Mouse (Mus musculus): Measurements from ENCODE around the gene Trpv4. TPM values are rescaled to one million over a fixed set of nuclear protein-coding genes. Genes with fewer than 3 reads are reported as not detected.

Gene Trpv4
- polyA plus RNA-seq, 1 experiment: 1.5 TPM

- peaks cover 25% of the 10 kb centered on the region for H3K4me1 ChIP-seq
- peaks cover 57% of the 10 kb centered on the region for H3K27me3 ChIP-seq (replicated peaks)
- no peak for TF ChIP-seq FLI1 (IDR thresholded peaks at IDR 0.05; ENCODE audit: low read length)
- no peak for TF ChIP-seq GATA1 (IDR thresholded peaks at IDR 0.05; ENCODE audit: borderline replicate concordance, low read length)
These were observed 72.5 kb downstream of the Trpv4 start for GRCm38 (mm10) chr5:114585682-114586081.

GRCm38 (mm10) chr5:114584293-114585104 lies 73.7 kb downstream of the Trpv4 start:
- Histone ChIP-seq H3K4me1 (peaks cover 13% of the 10 kb centered on the region), H3K27me3 (replicated peaks) (peaks cover 63% of the 10 kb centered on the region), H3K4me3 (replicated peaks) (no peak overlapping the region), H3K36me3 (replicated peaks; ENCODE audit: low read length) (no peaks in the 10 kb centered on the region), H3K9me3 (no peaks in the 10 kb centered on the region)
- TF ChIP-seq GATA1 (IDR thresholded peaks at IDR 0.05; ENCODE audit: borderline replicate concordance, low read length) (no peak), FLI1 (IDR thresholded peaks at IDR 0.05; ENCODE audit: low read length) (no peak)

More at GRCm38 (mm10) chr5:114585682-114586081, 72.5 kb downstream of the Trpv4 start:
- no peaks in the 10 kb centered on the region for H3K36me3 ChIP-seq (replicated peaks; ENCODE audit: low read length)
- no peak overlapping the region for H3K4me3 ChIP-seq (replicated peaks)
- H3K9me3 ChIP-seq: no peaks in the 10 kb centered on the region

DNA sequence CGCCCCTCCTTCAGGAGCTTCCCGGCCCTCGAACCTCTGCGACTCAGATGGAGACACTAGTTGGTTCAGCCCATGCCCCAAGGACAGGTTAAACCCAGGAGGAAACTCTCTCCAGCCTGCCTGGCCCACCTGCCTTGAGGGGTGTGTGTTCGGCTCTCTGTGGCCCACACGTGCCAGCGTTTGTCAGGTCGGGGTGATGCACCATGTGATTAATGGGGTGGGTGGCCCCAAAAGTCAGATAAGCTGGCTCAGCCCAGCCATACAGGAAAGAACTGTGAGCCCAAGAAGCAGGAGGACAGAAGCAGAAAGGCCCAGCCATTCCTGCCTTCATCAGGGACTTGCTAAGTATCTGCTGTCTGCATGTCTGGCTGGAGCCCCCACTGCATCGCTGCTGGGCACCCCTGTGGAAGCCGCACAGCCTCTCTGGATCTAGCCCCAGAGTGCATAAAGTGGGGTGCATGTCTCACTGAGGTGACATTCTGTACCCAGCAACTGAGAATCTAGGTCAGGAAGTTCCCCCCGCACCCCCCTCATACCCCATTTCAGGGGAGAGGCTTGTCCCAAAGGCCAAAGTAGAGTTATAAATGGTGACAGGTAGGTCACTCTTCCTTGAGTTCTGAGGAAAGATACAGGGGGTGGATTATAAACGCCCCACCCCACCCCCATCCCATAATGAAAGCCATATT lies 74.6 kb downstream of the Trpv4 start:
- H3K9me3 ChIP-seq: no peaks in the 10 kb centered on the region
- H3K4me3 ChIP-seq (replicated peaks): no peak overlapping the region
- TF ChIP-seq FLI1 (IDR thresholded peaks at IDR 0.05; ENCODE audit: low read length) (no peak), GATA1 (IDR thresholded peaks at IDR 0.05; ENCODE audit: borderline replicate concordance, low read length) (no peak)
- no peaks in the 10 kb centered on the region for H3K36me3 ChIP-seq (replicated peaks; ENCODE audit: low read length)
- H3K4me1 ChIP-seq: peaks cover 10% of the 10 kb centered on the region
- peaks cover 68% of the 10 kb centered on the region for H3K27me3 ChIP-seq (replicated peaks)

GRCm38 (mm10) chr5:114583046-114583445 lies 75.2 kb downstream of the Trpv4 start:
- Histone ChIP-seq H3K4me3 (replicated peaks) (no peak overlapping the region), H3K9me3 (no peaks in the 10 kb centered on the region), H3K4me1 (peaks cover 4% of the 10 kb centered on the region), H3K36me3 (replicated peaks; ENCODE audit: low read length) (no peaks in the 10 kb centered on the region), H3K27me3 (replicated peaks) (peaks cover 67% of the 10 kb centered on the region)
- no peak for TF ChIP-seq GATA1 (IDR thresholded peaks at IDR 0.05; ENCODE audit: borderline replicate concordance, low read length)
- TF ChIP-seq FLI1 (IDR thresholded peaks at IDR 0.05; ENCODE audit: low read length): no peak

GRCm38 (mm10) chr5:114581486-114581885 lies 76.7 kb downstream of the Trpv4 start:
- TF ChIP-seq FLI1 (IDR thresholded peaks at IDR 0.05; ENCODE audit: low read length) (no peak), GATA1 (IDR thresholded peaks at IDR 0.05; ENCODE audit: borderline replicate concordance, low read length) (no peak)

GRCm38 (mm10) chr5:114579714-114580357 lies 78.4 kb downstream of the Trpv4 start:
- no peak for TF ChIP-seq FLI1 (IDR thresholded peaks at IDR 0.05; ENCODE audit: low read length)
- no peak for TF ChIP-seq GATA1 (IDR thresholded peaks at IDR 0.05; ENCODE audit: borderline replicate concordance, low read length)
- H3K27me3 ChIP-seq (replicated peaks): peaks cover 71% of the 10 kb centered on the region
- no peak overlapping the region for H3K4me3 ChIP-seq (replicated peaks)
- no peaks in the 10 kb centered on the region for H3K4me1 ChIP-seq
- no peaks in the 10 kb centered on the region for H3K9me3 ChIP-seq
- no peaks in the 10 kb centered on the region for H3K36me3 ChIP-seq (replicated peaks; ENCODE audit: low read length)

More at GRCm38 (mm10) chr5:114581486-114581885, 76.7 kb downstream of the Trpv4 start:
- Histone ChIP-seq H3K36me3 (replicated peaks; ENCODE audit: low read length) (no peaks in the 10 kb centered on the region), H3K27me3 (replicated peaks) (peaks cover 73% of the 10 kb centered on the region), H3K4me3 (replicated peaks) (no peak overlapping the region), H3K4me1 (no peaks in the 10 kb centered on the region), H3K9me3 (no peaks in the 10 kb centered on the region)

- Histone ChIP-seq H3K9me3 (no peaks in the 10 kb centered on the region), H3K27me3 (replicated peaks) (peaks cover 72% of the 10 kb centered on the region), H3K4me3 (replicated peaks) (no peak overlapping the region), H3K4me1 (no peaks in the 10 kb centered on the region), H3K36me3 (replicated peaks; ENCODE audit: low read length) (no peaks in the 10 kb centered on the region)
- TF ChIP-seq FLI1 (IDR thresholded peaks at IDR 0.05; ENCODE audit: low read length) (no peak), GATA1 (IDR thresholded peaks at IDR 0.05; ENCODE audit: borderline replicate concordance, low read length) (no peak)
These were observed 79.9 kb downstream of the Trpv4 start for GRCm38 (mm10) chr5:114578361-114578760.

DNA sequence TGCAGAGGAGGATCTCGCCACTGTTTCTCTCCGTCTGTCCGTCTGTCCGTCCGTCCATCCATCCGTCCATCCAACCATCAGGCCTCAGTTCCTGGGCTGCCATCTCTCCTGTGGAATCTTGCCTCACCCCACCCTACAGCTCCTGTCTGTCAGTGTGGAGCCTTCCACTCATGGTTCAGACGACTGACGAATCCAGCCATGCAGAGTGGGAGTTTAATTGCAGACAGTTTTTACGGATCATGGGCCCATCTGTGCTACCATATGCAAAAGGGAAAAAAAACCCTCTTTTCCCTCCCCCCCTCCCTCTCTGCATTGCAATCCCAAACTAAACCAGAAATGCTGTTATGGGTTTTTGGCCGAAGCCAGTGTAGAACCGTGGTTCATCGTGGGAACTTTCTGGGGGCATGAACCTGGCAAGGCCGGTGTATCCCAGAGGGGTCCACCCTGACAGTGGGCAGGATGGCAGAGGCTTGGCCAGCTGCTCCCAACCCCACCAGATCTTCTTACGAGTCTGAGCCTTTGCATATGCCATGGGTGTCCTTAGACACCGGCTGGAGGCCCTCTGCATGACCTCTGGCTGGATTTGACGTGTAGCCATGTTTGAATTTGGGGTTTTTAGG lies 82.1 kb downstream of the Trpv4 start:
- Histone ChIP-seq H3K27me3 (replicated peaks) (peaks cover 79% of the 10 kb centered on the region), H3K9me3 (no peaks in the 10 kb centered on the region), H3K4me3 (replicated peaks) (no peak overlapping the region), H3K4me1 (peaks cover 7% of the 10 kb centered on the region; the same call in 1 of the 2 replicates), H3K36me3 (replicated peaks; ENCODE audit: low read length) (no peaks in the 10 kb centered on the region)
- no peak for TF ChIP-seq FLI1 (IDR thresholded peaks at IDR 0.05; ENCODE audit: low read length)
- TF ChIP-seq GATA1 (IDR thresholded peaks at IDR 0.05; ENCODE audit: borderline replicate concordance, low read length): no peak

DNA sequence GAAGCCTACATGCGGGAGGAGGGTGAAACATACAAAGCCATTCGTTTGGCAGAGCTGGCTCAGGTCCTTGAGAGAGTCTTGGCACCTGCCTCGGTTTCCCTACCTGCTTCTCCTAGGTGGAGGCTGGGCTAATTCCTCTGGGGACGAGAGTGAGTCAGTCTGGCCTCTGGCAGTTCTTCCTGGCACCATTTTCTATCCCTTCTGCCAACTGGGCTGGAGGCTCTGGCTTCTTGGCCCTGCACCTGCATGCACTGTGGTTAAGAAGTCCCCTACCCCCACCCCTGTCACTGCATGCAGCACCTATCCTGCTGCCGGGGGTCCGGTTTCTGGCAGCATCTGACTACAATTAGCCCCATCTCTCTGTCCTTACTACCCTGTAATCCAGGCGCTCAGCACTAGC lies 82.7 kb downstream of the Trpv4 start:
- no peak overlapping the region for H3K4me3 ChIP-seq (replicated peaks)
- H3K4me1 ChIP-seq: peaks cover 10% of the 10 kb centered on the region; the same call in 1 of the 2 replicates
- no peaks in the 10 kb centered on the region for H3K36me3 ChIP-seq (replicated peaks; ENCODE audit: low read length)
- H3K9me3 ChIP-seq: no peaks in the 10 kb centered on the region
- H3K27me3 ChIP-seq (replicated peaks): peaks cover 85% of the 10 kb centered on the region
- TF ChIP-seq GATA1 (IDR thresholded peaks at IDR 0.05; ENCODE audit: borderline replicate concordance, low read length): no peak
- TF ChIP-seq FLI1 (IDR thresholded peaks at IDR 0.05; ENCODE audit: low read length): no peak

Data from megakaryocyte, embryonic 14.5 days (primary cell).